Mouse (Mus musculus) thymus, adult 2 months (tissue): Measurements from ENCODE around the gene Zfp346. TPM values are rescaled to one million over a fixed set of nuclear protein-coding genes. Genes with fewer than 3 reads are reported as not detected.

ENCODE experiments used
- DNase-seq: peaks from one replicate; pipeline ENCODE4 v3.0.0; 2021
- H3K27ac ChIP-seq: fragments of 200-500 bp; 2 replicates; pipeline ENCODE4 v1.5.1; 2012; ENCODE audit warnings: low read length, control low read depth; ENCODE audit not compliant: control insufficient read depth, insufficient read depth
- H3K27me3 ChIP-seq: fragments of 200-500 bp; 2 replicates; pipeline ENCODE4 v1.6.1; 2012; ENCODE audit warnings: mild to moderate bottlenecking, low read length, moderate library complexity, mixed read lengths; ENCODE audit not compliant: control insufficient read depth, insufficient read depth
- H3K36me3 ChIP-seq: fragments of 200-500 bp; 2 replicates; pipeline ENCODE4 v1.6.1; 2012; ENCODE audit warnings: mild to moderate bottlenecking, low read length, moderate library complexity; ENCODE audit not compliant: control insufficient read depth, insufficient read depth
- H3K4me1 ChIP-seq: fragments of 200-500 bp; replicated peaks from 2 replicates; pipeline ENCODE4 v1.6.1; 2012; ENCODE audit warnings: low read length; ENCODE audit not compliant: control insufficient read depth, insufficient read depth
- H3K4me3 ChIP-seq: fragments of 200-500 bp; 2 replicates; pipeline ENCODE4 v1.5.1; 2012; ENCODE audit warnings: mild to moderate bottlenecking, low read length, control low read depth, moderate library complexity; ENCODE audit not compliant: control insufficient read depth, insufficient read depth
- CTCF ChIP-seq: fragments of 200-500 bp; IDR thresholded peaks from 2 replicates; pipeline ENCODE4 v1.5.1; 2012; ENCODE audit warnings: mild to moderate bottlenecking, control low read depth, low read length, moderate library complexity, borderline replicate concordance; ENCODE audit not compliant: control insufficient read depth, poor library complexity, insufficient read depth; ENCODE audit errors: extremely low read depth
- POLR2A ChIP-seq: fragments of 200-500 bp; IDR thresholded peaks from 2 replicates; pipeline ENCODE4 v1.6.1; 2012; ENCODE audit warnings: mild to moderate bottlenecking, low read length, control low read depth, moderate library complexity; ENCODE audit not compliant: control insufficient read depth, poor library complexity, insufficient read depth; ENCODE audit errors: extremely low read depth
- WGBS: fragments of 180-500 bp; shearing (Covaris S2); methylation state at CpG from one replicate; pipeline ENCODE4 v1.1.7; 2018; 5-methylcytosine and 5-hydroxymethylcytosine counted together
- polyA plus RNA-seq: library from polyadenylated mRNA; depleted of rRNA; stranded (reverse); fragments of >200 nt; gene quantifications from 2 replicates; pipeline ENCODE4 v1.2.3, GENCODE M21; 2012

Zfp346 gene
- polyA plus RNA-seq, 1 experiment: 38.7 TPM

GRCm38 (mm10) chr13:55099066-55099725, 5.9 kb upstream of the Zfp346 start:
- no peak overlapping the region for H3K27ac ChIP-seq
- DNase-seq: peak; percentile 39
- no peaks in the 10 kb centered on the region for H3K27me3 ChIP-seq
- H3K4me1 ChIP-seq: peaks cover 13% of the 10 kb centered on the region
- TF ChIP-seq POLR2A (no peak), CTCF (no peak)
- no peaks in the 10 kb centered on the region for H3K36me3 ChIP-seq
- peak overlapping the region; percentile 73 for H3K4me3 ChIP-seq
- WGBS: 18% methylated on average over 20 of the region's 20 CpGs

DNA sequence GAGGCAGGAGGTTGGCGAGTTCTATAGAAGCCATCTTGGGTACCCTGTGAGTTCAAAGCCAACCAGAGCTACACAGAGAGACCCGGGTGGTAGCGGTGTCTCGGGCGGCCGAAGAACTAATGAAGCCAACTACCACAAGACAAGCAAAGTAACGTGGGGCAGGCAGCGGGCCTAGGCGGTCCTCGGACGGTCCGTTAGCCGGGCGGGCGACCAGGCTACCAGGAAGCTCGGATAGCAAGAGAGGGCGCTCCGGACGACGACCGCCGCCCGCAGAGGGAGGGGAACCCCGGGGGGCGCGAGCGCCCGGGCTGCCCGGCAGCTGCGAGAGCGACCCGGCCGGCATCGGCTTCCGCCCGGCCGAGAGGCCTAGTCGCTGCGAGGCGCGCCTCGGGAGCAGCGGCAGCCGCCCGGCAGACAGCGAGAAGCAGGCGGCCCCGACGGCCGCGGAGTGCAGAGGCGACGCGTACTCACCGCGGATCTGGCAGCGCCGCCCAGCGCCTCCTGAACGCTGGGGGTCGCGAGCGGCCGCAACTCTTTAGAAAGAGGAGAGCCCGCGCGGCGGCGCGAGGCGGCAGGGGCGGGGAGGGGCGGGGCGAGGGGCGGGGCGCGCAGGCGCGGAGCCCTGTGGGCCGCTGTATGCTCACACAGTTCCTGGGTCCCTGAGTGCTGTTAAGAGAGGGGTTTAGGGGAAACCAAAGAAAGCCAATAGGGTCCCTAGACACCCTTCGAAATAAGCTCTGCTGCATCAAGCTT, 5.2 kb upstream of the Zfp346 start, which contains the start of gene Uimc1:
Gene Uimc1, minus strand, starts transcription at position 575 of the 753 bp plus-strand sequence.
- DNase-seq: peak; percentile 84
- Histone ChIP-seq H3K36me3 (no peaks in the 10 kb centered on the region), H3K27me3 (no peaks in the 10 kb centered on the region), H3K27ac (peak within 1 kb of the TSS; percentile 5; the same call in 1 of the 2 replicates), H3K4me1 (peaks cover 13% of the 10 kb centered on the region), H3K4me3 (peak within 1 kb of the TSS; percentile 73)
- WGBS: under 1% methylated on average over 80 of the region's 81 CpGs
- peak; percentile 84 for TF ChIP-seq POLR2A
- TF ChIP-seq CTCF: peak; percentile 65; the same call in 1 of the 2 replicates

DNA sequence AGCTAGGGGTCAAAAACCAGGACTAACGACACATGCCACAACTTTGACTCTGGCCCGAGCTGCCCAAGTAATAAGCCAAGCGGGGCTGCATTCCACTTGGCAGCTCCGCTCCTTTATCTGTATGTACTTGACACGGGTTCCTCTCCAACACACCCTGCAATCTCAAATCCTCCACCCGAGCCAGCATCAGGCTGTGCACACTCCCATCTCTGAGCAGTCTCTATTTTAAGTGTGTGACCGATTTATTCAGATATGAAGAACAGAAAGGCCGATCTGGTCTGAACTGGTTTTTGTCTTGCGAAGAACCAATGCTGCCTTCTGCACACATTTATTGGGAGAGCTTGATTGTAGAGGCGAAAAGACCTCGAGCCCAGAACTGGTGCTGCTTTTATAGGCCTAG, 3.5 kb upstream of the Zfp346 start:
- WGBS: 98% methylated on average over 11 of the region's 11 CpGs
- DNase-seq: no peak
- TF ChIP-seq CTCF (no peak), POLR2A (no peak)
- no peaks in the 10 kb centered on the region for H3K27me3 ChIP-seq
- no peak overlapping the region for H3K4me3 ChIP-seq
- H3K27ac ChIP-seq: no peak overlapping the region
- H3K4me1 ChIP-seq: peaks cover 20% of the 10 kb centered on the region
- H3K36me3 ChIP-seq: no peaks in the 10 kb centered on the region

DNA sequence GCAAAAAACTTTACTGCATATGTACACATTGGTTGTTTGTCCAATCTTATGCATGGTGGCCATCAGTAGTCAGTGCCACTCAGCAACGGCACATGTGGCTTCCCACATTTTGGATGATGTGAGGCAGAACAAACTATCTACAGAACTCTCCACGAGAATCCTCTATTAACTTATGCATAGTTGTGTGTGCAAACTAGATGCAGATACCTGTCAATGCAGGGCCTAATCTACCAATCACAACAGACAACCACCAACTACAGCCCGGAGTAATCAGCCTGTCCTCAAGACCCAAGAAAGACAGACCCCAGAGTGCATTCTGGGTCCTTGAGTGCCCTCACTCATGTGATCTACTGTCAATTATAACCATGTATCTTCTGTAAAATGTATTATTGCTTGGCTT, 2.7 kb upstream of the Zfp346 start:
- DNase-seq: no peak
- Histone ChIP-seq H3K27ac (no peak overlapping the region), H3K36me3 (no peaks in the 10 kb centered on the region; the same call in 1 of the 2 replicates), H3K27me3 (no peaks in the 10 kb centered on the region), H3K4me1 (peaks cover 20% of the 10 kb centered on the region), H3K4me3 (no peak overlapping the region)
- WGBS: 97% methylated on average over 3 of the region's 3 CpGs
- TF ChIP-seq POLR2A: no peak
- TF ChIP-seq CTCF: no peak

- TF ChIP-seq POLR2A: no peak
- no peak for TF ChIP-seq CTCF
- 96% methylated on average over 2 of the region's 2 CpGs for WGBS
- DNase-seq: no peak
- H3K4me3 ChIP-seq: no peak overlapping the region
- peaks cover 20% of the 10 kb centered on the region for H3K4me1 ChIP-seq
- H3K27me3 ChIP-seq: no peaks in the 10 kb centered on the region
- H3K36me3 ChIP-seq: no peaks in the 10 kb centered on the region; the same call in 1 of the 2 replicates
- H3K27ac ChIP-seq: peak overlapping the region; percentile 57; the same call in 1 of the 2 replicates
Measured at GRCm38 (mm10) chr13:55103351-55103750, 1.8 kb upstream of the Zfp346 start.

GRCm38 (mm10) chr13:55105953-55106691, 1.0 kb downstream of the Zfp346 start:
- WGBS: 36% methylated on average over 8 of the region's 8 CpGs
- no peaks in the 10 kb centered on the region for H3K27me3 ChIP-seq
- H3K4me3 ChIP-seq: peak overlapping the region; percentile 81
- no peak for DNase-seq
- no peak overlapping the region for H3K27ac ChIP-seq
- peaks cover 14% of the 10 kb centered on the region for H3K4me1 ChIP-seq
- TF ChIP-seq POLR2A (no peak), CTCF (no peak)
- no peaks in the 10 kb centered on the region; the same call in 1 of the 2 replicates for H3K36me3 ChIP-seq
